Mouse (Mus musculus) small intestine, adult 2 months (tissue): ENCODE measurements around the gene Pdia2.

ENCODE experiments used
- CTCF ChIP-seq: fragments of 200-500 bp; IDR thresholded peaks from 2 replicates; pipeline ENCODE4 v1.5.1; 2012; ENCODE audit warnings: low read depth, mild to moderate bottlenecking, control low read depth, inconsistent platforms, low read length, moderate library complexity, mixed read lengths; ENCODE audit not compliant: insufficient replicate concordance, insufficient read length; ENCODE audit errors: extremely low read depth
- POLR2A ChIP-seq: fragments of 200-500 bp; IDR thresholded peaks from 2 replicates; pipeline ENCODE4 v1.6.1; 2012; ENCODE audit warnings: low read depth, mild to moderate bottlenecking, control low read depth, inconsistent platforms, low read length, moderate library complexity

DNA sequence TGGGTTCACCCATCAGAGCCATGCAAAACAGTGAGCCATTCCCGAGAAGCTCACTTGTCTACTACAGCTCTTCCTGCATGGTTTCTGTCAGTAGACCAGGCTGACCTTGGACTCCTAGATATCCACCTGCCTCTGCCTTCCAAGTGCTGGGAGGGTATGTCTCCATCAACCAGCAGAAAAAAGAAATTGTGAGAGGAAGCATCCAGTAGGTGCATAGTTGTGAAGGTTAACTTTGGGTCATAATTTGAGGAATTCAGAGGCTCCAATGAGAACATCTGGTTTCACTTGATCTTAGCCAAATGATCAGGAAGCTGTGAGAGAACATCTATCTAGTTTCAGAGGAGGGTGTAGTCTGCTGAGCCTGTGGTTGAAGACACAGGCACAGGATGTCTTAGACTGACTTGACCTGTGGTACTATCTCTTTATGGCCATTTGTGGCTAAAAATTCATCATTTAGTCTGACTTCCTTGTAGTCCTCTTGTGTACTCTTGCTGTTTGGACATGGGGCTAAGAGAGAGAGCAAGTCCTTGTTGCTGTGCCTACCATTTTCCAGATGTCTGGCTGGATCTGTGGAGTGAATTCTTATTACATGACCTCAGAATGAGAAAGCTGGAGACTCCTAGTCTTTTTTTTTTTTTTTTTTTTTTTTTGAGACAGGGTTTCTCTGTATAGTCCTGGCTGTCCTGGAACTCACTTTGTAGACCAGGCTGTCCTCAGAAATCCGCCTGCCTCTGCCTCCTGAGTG, 46.8 kb downstream of the Pdia2 start:
- no peak for TF ChIP-seq CTCF
- no peak for TF ChIP-seq POLR2A
